Comparison of ENCODE assay signal across 25 mouse cellular contexts in the genomic region with DNA sequence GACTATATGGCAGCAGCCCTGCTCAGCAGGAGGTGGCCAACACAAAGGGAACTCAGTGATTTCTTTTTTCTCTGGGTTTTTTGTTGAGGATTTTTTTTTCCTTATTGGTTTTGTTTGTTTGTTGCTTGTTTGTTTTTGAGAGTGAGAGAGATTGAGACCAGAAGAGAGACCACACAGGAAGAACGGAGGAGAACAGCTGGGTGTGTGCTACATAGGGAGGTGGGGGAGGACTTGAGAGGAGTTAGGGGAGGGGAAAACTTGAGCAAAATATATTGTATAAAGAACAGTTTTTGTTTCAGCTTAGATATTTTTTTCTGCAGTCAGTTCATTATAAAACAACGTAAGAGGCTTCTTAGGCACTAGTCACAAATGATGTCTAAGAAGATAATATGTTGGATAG.
"Had no signal": no experiment of that assay in that cellular context is flagged by ENCODE, and none has a peak within 500 bp of the region (broad histone marks: within the 10 kb centered on the region; RNA-seq: fewer than 3 reads in every experiment).

No protein-coding gene starts in this region.

- H3K4me1 ChIP-seq: heart, embryonic 10.5 days; heart, embryonic 12.5 days; hindbrain, embryonic 10.5 days; hindbrain, embryonic 12.5 days; intestine, embryonic 15.5 days; limb, embryonic 12.5 days had no signal

- H3K27ac ChIP-seq: gastrocnemius, adult 2 months; heart, embryonic 10.5 days; hindbrain, embryonic 10.5 days; hindbrain, embryonic 12.5 days; hindbrain, embryonic 14.5 days; intestine, embryonic 15.5 days; layer of hippocampus, adult 2 months; left cerebral cortex, adult 2 months; limb, embryonic 10.5 days; limb, embryonic 12.5 days had no signal

- DNase-seq: gastrocnemius, adult 2 months; gastrocnemius, postnatal 10 days; gastrocnemius, postnatal 25 days; heart, adult 18-20 months; heart, postnatal 10 days; heart, postnatal 4 days; kidney, adult 18-20 months; kidney, adult 8-10 months; kidney, postnatal 10 days; kidney, postnatal 25 days; kidney, postnatal 4 days; liver had no signal

- H3K4me3 ChIP-seq: gastrocnemius, adult 2 months; heart, embryonic 10.5 days; heart, embryonic 12.5 days; hindbrain, embryonic 10.5 days; hindbrain, embryonic 12.5 days; intestine, embryonic 15.5 days; layer of hippocampus, adult 2 months; left cerebral cortex, adult 2 months; limb, embryonic 10.5 days; limb, embryonic 12.5 days had no signal

- H3K9ac ChIP-seq: heart, embryonic 12.5 days; hindbrain, embryonic 12.5 days; hindbrain, embryonic 14.5 days; intestine, embryonic 15.5 days; limb, embryonic 12.5 days had no signal

- H3K9me3 ChIP-seq: heart, embryonic 10.5 days; heart, embryonic 12.5 days; hindbrain, embryonic 10.5 days; hindbrain, embryonic 12.5 days; intestine, embryonic 15.5 days; limb, embryonic 10.5 days; limb, embryonic 12.5 days had no signal

- H3K4me2 ChIP-seq: heart, embryonic 12.5 days; hindbrain, embryonic 12.5 days; hindbrain, embryonic 14.5 days; intestine, embryonic 15.5 days; limb, embryonic 12.5 days had no signal

- H3K27me3 ChIP-seq: heart, embryonic 12.5 days; hindbrain, embryonic 12.5 days; intestine, embryonic 15.5 days; limb, embryonic 12.5 days had no signal

- ATAC-seq: hindbrain, embryonic 16.5 days; inflammation-experienced regulatory T-cells, adult 6 months; intestine, embryonic 15.5 days; intestine, postnatal 0 days had no signal

- H3K36me3 ChIP-seq: heart, embryonic 10.5 days; heart, embryonic 12.5 days; hindbrain, embryonic 10.5 days; hindbrain, embryonic 12.5 days; limb, embryonic 10.5 days; limb, embryonic 12.5 days had no signal
